Mouse (Mus musculus) testis, adult 2 months (tissue): ENCODE results near the gene Sumf1. TPM values are rescaled to one million over a fixed set of nuclear protein-coding genes. Genes with fewer than 3 reads are reported as not detected.

Source experiments
- H3K27ac ChIP-seq: fragments of 200-500 bp; 2 replicates; pipeline ENCODE4 v1.5.1; 2012; ENCODE audit warnings: low read depth, low read length; ENCODE audit not compliant: control insufficient read depth, insufficient read depth
- H3K27me3 ChIP-seq: fragments of 200-500 bp; 2 replicates; pipeline ENCODE4 v1.6.1; 2012; ENCODE audit warnings: mild to moderate bottlenecking, low read length, moderate library complexity; ENCODE audit not compliant: control insufficient read depth, insufficient read depth
- H3K36me3 ChIP-seq: fragments of 200-500 bp; 2 replicates; pipeline ENCODE4 v1.6.1; 2012; ENCODE audit warnings: mild to moderate bottlenecking, low read length; ENCODE audit not compliant: control insufficient read depth, insufficient read depth
- H3K4me1 ChIP-seq: fragments of 200-500 bp; 2 replicates; pipeline ENCODE4 v1.6.1; 2012; ENCODE audit warnings: low read length; ENCODE audit not compliant: control insufficient read depth, insufficient read depth
- H3K4me3 ChIP-seq: fragments of 200-500 bp; 2 replicates; pipeline ENCODE4 v1.5.1; 2012; ENCODE audit warnings: low read depth, mild to moderate bottlenecking, low read length, moderate library complexity, mixed read lengths; ENCODE audit not compliant: control insufficient read depth
- CTCF ChIP-seq: fragments of 200-500 bp; IDR thresholded peaks from 2 replicates; pipeline ENCODE4 v1.5.1; 2012; ENCODE audit warnings: low read depth, mild to moderate bottlenecking, inconsistent platforms, low read length, moderate library complexity; ENCODE audit not compliant: control insufficient read depth, insufficient read depth, insufficient replicate concordance
- POLR2A ChIP-seq: fragments of 200-500 bp; IDR thresholded peaks from 2 replicates; pipeline ENCODE4 v1.6.1; 2012; ENCODE audit warnings: low read depth, mild to moderate bottlenecking, inconsistent platforms, low read length, moderate library complexity; ENCODE audit not compliant: control insufficient read depth
- polyA plus RNA-seq: library from polyadenylated mRNA; depleted of rRNA; stranded (reverse); fragments of >200 nt; gene quantifications from 2 replicates; pipeline ENCODE4 v1.2.3, GENCODE M21; 2012

The Sumf1 gene
- polyA plus RNA-seq, 1 experiment = 9.2 TPM

GRCm38 (mm10) chr6:108107376-108107775 lies 78.0 kb downstream of the Sumf1 start:
- Histone ChIP-seq H3K4me1 (no peaks in the 10 kb centered on the region), H3K36me3 (no peaks in the 10 kb centered on the region), H3K27ac (no peak overlapping the region), H3K4me3 (no peak overlapping the region), H3K27me3 (no peaks in the 10 kb centered on the region)
- TF ChIP-seq POLR2A = no peak
- no peak for TF ChIP-seq CTCF

- H3K4me3 ChIP-seq = no peak overlapping the region
- TF ChIP-seq CTCF = no peak
- no peak for TF ChIP-seq POLR2A
- H3K36me3 ChIP-seq = no peaks in the 10 kb centered on the region
- H3K27me3 ChIP-seq = no peaks in the 10 kb centered on the region
- no peaks in the 10 kb centered on the region for H3K4me1 ChIP-seq
- no peak overlapping the region for H3K27ac ChIP-seq
Observed at GRCm38 (mm10) chr6:108101936-108102830, 83.2 kb downstream of the Sumf1 start.

GRCm38 (mm10) chr6:108098846-108099217 lies 86.5 kb downstream of the Sumf1 start:
- Histone ChIP-seq H3K4me1 (no peaks in the 10 kb centered on the region), H3K27ac (no peak overlapping the region), H3K36me3 (no peaks in the 10 kb centered on the region), H3K27me3 (no peaks in the 10 kb centered on the region), H3K4me3 (no peak overlapping the region)
- no peak for TF ChIP-seq CTCF
- TF ChIP-seq POLR2A = no peak

GRCm38 (mm10) chr6:108098171-108098845 lies 87.1 kb downstream of the Sumf1 start:
- TF ChIP-seq POLR2A (no peak), CTCF (0 out of 2 replicates have a peak, but pooled peaks have one; percentile 5)
- Histone ChIP-seq H3K27ac (no peak overlapping the region), H3K4me3 (no peak overlapping the region), H3K4me1 (no peaks in the 10 kb centered on the region), H3K36me3 (no peaks in the 10 kb centered on the region), H3K27me3 (no peaks in the 10 kb centered on the region)

- Histone ChIP-seq H3K4me1 (no peaks in the 10 kb centered on the region), H3K27ac (no peak overlapping the region), H3K36me3 (no peaks in the 10 kb centered on the region), H3K27me3 (no peaks in the 10 kb centered on the region), H3K4me3 (no peak overlapping the region)
- TF ChIP-seq POLR2A (no peak), CTCF (no peak)
Observed at GRCm38 (mm10) chr6:108095445-108095844, 89.9 kb downstream of the Sumf1 start.

GRCm38 (mm10) chr6:108093449-108093848 lies 91.9 kb downstream of the Sumf1 start:
- Histone ChIP-seq H3K27me3 (no peaks in the 10 kb centered on the region), H3K36me3 (no peaks in the 10 kb centered on the region), H3K27ac (no peak overlapping the region), H3K4me3 (no peak overlapping the region), H3K4me1 (no peaks in the 10 kb centered on the region)
- TF ChIP-seq CTCF (no peak), POLR2A (no peak)

GRCm38 (mm10) chr6:108092646-108093045 lies 92.7 kb downstream of the Sumf1 start:
- H3K27me3 ChIP-seq = no peaks in the 10 kb centered on the region
- H3K27ac ChIP-seq = no peak overlapping the region
- no peak overlapping the region for H3K4me3 ChIP-seq
- H3K36me3 ChIP-seq = no peaks in the 10 kb centered on the region
- TF ChIP-seq POLR2A (no peak), CTCF (no peak)
- no peaks in the 10 kb centered on the region for H3K4me1 ChIP-seq
